Mouse (Mus musculus): ENCODE measurements at regions not wholly inside any gene's neighbourhood (a gene's known extent, or its start where the extent isn't known, plus 50 kb on each side); places are given as distances from the start of the nearest gene placed in this dataset.

DNA sequence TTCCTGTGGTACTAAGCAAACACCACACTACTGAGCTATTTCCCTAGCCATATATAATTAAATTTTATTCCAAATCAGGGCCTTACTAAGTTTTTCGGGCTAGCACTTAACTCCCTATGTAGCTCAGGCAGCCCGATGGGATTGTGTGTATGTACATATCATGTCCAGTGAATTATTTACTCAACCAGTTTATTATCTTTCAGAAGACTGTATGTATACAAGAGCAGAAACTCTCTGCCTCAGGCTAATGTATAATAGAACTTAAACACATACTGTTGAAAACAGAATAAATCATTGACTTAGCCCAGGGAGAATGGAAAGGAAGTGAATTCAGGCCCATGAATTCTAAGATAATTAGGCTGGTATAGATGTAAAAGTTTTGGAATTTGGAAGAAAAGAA lies 74.1 kb upstream of the Gnai1 start:
- H3K4me3 ChIP-seq = no peak overlapping the region
- no peaks in the 10 kb centered on the region for H3K79me2 ChIP-seq (replicated peaks; ENCODE audit: control insufficient read depth, insufficient read depth, low read length)
- TF ChIP-seq EP300 (IDR thresholded peaks at IDR 0.05; ENCODE audit: insufficient read depth, low read depth, low read length) (no peak), CTCF (IDR thresholded peaks at IDR 0.05) (no peak), POLR2A (IDR thresholded peaks at IDR 0.05; ENCODE audit: insufficient read depth, low read depth, low read length) (no peak)
- H3K9ac ChIP-seq (ENCODE audit: low read depth, low read length) = no peak overlapping the region
- intact Hi-C loops (cut with DNase I) = no loop called here
- H3K27me3 ChIP-seq (ENCODE audit: control insufficient read depth, insufficient read depth, low read length) = no peaks in the 10 kb centered on the region
- no peaks in the 10 kb centered on the region for H3K4me1 ChIP-seq (ENCODE audit: control insufficient read depth, insufficient read depth, low read length)
- H3K27ac ChIP-seq = no peak overlapping the region
- WGBS = 94% methylated on average over 2 of the region's 2 CpGs
- no peak for DNase-seq
- H3K36me3 ChIP-seq (ENCODE audit: control insufficient read depth, insufficient read depth, low read length) = no peaks in the 10 kb centered on the region

DNA sequence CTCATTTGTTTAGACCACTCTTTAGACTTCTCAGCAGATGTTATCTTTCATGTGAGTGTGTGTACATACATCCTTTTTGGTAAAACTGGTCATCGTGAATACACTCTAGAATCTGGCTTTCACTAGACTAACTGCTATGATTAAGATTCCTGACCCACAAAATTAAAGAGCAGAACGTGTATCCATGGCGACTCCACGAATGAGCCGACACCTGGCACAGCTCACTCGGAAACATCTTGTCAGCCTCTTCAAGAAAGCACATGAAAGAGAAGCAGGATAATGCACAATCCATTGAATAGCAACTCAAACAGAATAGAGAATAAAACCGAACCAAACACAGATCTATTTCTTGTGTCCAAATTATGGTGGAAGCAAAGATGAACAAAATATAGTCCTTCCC lies 73.1 kb upstream of the Gnai1 start:
- 75% methylated on average over 7 of the region's 7 CpGs for WGBS
- TF ChIP-seq EP300 (IDR thresholded peaks at IDR 0.05; ENCODE audit: insufficient read depth, low read depth, low read length) (no peak), CTCF (IDR thresholded peaks at IDR 0.05) (no peak), POLR2A (IDR thresholded peaks at IDR 0.05; ENCODE audit: insufficient read depth, low read depth, low read length) (no peak)
- no peaks in the 10 kb centered on the region for H3K36me3 ChIP-seq (ENCODE audit: control insufficient read depth, insufficient read depth, low read length)
- no peak overlapping the region for H3K27ac ChIP-seq
- H3K9ac ChIP-seq (ENCODE audit: low read depth, low read length) = no peak overlapping the region
- no peak overlapping the region for H3K4me3 ChIP-seq
- H3K27me3 ChIP-seq (ENCODE audit: control insufficient read depth, insufficient read depth, low read length) = no peaks in the 10 kb centered on the region
- no peaks in the 10 kb centered on the region for H3K4me1 ChIP-seq (ENCODE audit: control insufficient read depth, insufficient read depth, low read length)
- no peak for DNase-seq
- intact Hi-C loops (cut with DNase I) = no loop called here
- H3K79me2 ChIP-seq (replicated peaks; ENCODE audit: control insufficient read depth, insufficient read depth, low read length) = no peaks in the 10 kb centered on the region

DNA sequence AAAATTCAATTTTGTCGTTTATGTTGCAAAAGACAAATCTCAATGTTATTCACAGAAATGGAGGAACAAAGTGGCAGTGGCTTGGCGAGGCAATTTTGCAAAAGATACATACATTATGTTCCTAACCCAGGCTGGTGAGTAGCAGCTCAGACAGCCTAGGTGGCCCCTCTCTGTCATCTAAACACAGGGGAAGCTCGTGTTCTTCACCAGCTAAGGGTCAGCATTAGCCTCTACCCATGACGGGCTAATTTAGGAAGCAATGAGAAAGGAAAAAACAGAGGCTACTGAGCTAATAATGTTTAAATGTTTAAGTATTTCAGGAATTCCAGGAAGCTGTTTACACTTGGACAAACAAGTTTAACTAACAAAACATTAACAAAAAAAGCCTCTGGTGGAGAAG lies 64.9 kb upstream of the Gnai1 start:
- Histone ChIP-seq H3K9ac (ENCODE audit: low read depth, low read length) (no peak overlapping the region), H3K27ac (no peak overlapping the region), H3K4me1 (ENCODE audit: control insufficient read depth, insufficient read depth, low read length) (no peaks in the 10 kb centered on the region), H3K79me2 (replicated peaks; ENCODE audit: control insufficient read depth, insufficient read depth, low read length) (no peaks in the 10 kb centered on the region), H3K4me3 (no peak overlapping the region), H3K36me3 (ENCODE audit: control insufficient read depth, insufficient read depth, low read length) (no peaks in the 10 kb centered on the region), H3K27me3 (ENCODE audit: control insufficient read depth, insufficient read depth, low read length) (no peaks in the 10 kb centered on the region)
- DNase-seq = no peak
- TF ChIP-seq EP300 (IDR thresholded peaks at IDR 0.05; ENCODE audit: insufficient read depth, low read depth, low read length) (no peak), POLR2A (IDR thresholded peaks at IDR 0.05; ENCODE audit: insufficient read depth, low read depth, low read length) (no peak), CTCF (IDR thresholded peaks at IDR 0.05) (no peak)
- 51% methylated on average over 4 of the region's 4 CpGs for WGBS
- intact Hi-C loops (cut with DNase I) = no loop called here

DNA sequence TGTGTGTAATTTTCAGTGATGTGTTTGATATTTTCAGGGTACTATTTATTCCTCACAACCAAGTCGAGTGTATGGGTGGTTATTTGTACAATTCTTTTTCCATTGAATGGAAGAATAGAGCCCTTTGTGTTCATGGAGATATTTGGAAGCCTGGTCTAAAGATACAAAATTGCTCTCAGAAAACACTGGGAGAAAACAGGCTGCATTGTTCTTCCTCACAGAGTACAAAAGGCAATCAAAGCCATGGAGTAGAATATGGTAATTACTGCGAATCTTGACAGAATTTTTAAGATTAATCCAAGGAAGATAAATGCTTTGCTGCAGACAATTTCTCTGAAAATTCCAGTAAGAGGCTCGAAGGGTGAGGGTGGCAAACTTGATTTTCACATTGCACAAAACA lies 54.7 kb upstream of the Gnai1 start:
- H3K4me1 ChIP-seq (ENCODE audit: control insufficient read depth, insufficient read depth, low read length) = no peaks in the 10 kb centered on the region
- H3K4me3 ChIP-seq = no peak overlapping the region
- TF ChIP-seq CTCF (IDR thresholded peaks at IDR 0.05) = no peak
- TF ChIP-seq EP300 (IDR thresholded peaks at IDR 0.05; ENCODE audit: insufficient read depth, low read depth, low read length) = no peak
- no peak for TF ChIP-seq POLR2A (IDR thresholded peaks at IDR 0.05; ENCODE audit: insufficient read depth, low read depth, low read length)
- intact Hi-C loops (cut with DNase I) = no loop called here
- no peaks in the 10 kb centered on the region for H3K36me3 ChIP-seq (ENCODE audit: control insufficient read depth, insufficient read depth, low read length)
- no peaks in the 10 kb centered on the region for H3K79me2 ChIP-seq (replicated peaks; ENCODE audit: control insufficient read depth, insufficient read depth, low read length)
- DNase-seq = no peak
- H3K27ac ChIP-seq = no peak overlapping the region
- no peaks in the 10 kb centered on the region for H3K27me3 ChIP-seq (ENCODE audit: control insufficient read depth, insufficient read depth, low read length)
- WGBS = 46% methylated on average over 3 of the region's 3 CpGs
- no peak overlapping the region for H3K9ac ChIP-seq (ENCODE audit: low read depth, low read length)

Measured in heart, adult 2 months (tissue).